Mouse (Mus musculus) stomach, embryonic 14.5 days (tissue): ENCODE measurements around the gene Gng8. TPM values are rescaled to one million over a fixed set of nuclear protein-coding genes. Genes with fewer than 3 reads are reported as not detected.

ENCODE experiments used
- ATAC-seq: fragments of 200-750 bp; cut with Nextera tagmentation; 2 replicates; pipeline ENCODE4 v1.8.0; 2017; ENCODE audit warnings: low read depth, moderate TSS enrichment; ENCODE audit not compliant: insufficient number of reproducible peaks, insufficient read depth, low FRiP score
- H3K27ac ChIP-seq: fragments of 300-500 bp; sonication (generic); 2 replicates; pipeline ENCODE4 v1.5.1; 2014; ENCODE audit warnings: mild to moderate bottlenecking, low read length, moderate library complexity, mixed read lengths
- H3K27me3 ChIP-seq: fragments of 300-500 bp; sonication (generic); 2 replicates; pipeline ENCODE4 v1.6.1; 2014; ENCODE audit warnings: low read length, control low read depth, mixed read lengths; ENCODE audit not compliant: control insufficient read depth, insufficient read depth
- H3K36me3 ChIP-seq: fragments of 300-500 bp; sonication (generic); 2 replicates; pipeline ENCODE4 v1.6.1; 2014; ENCODE audit warnings: mild to moderate bottlenecking, control low read depth, low read length, moderate library complexity, mixed read lengths; ENCODE audit not compliant: control insufficient read depth, insufficient read depth
- H3K4me1 ChIP-seq: fragments of 300-500 bp; sonication (generic); 2 replicates; pipeline ENCODE4 v1.6.1; 2014; ENCODE audit warnings: low read length, control low read depth, mixed read lengths; ENCODE audit not compliant: control insufficient read depth, insufficient read depth
- H3K4me2 ChIP-seq: fragments of 300-500 bp; sonication (generic); replicated peaks from 2 replicates; pipeline ENCODE4 v1.6.1; 2014; ENCODE audit warnings: low read depth, low read length, control low read depth
- H3K4me3 ChIP-seq: fragments of 300-500 bp; sonication (generic); 2 replicates; pipeline ENCODE4 v1.5.1; 2014; ENCODE audit warnings: low read depth, low read length, control low read depth
- H3K9ac ChIP-seq: fragments of 300-500 bp; sonication (generic); replicated peaks from 2 replicates; pipeline ENCODE4 v1.6.1; 2014; ENCODE audit warnings: low read depth, mild to moderate bottlenecking, control low read depth, low read length, moderate library complexity, mixed read lengths
- H3K9me3 ChIP-seq: fragments of 300-500 bp; sonication (generic); 2 replicates; pipeline ENCODE4 v1.6.1; 2016; ENCODE audit warnings: low read depth, low read length, control low read depth; ENCODE audit not compliant: control insufficient read depth
- WGBS: fragments of 180-500 bp; shearing (Covaris S2); extraction: QIAGEN DNeasy Blood & Tissue Kit; methylation state at CpG from one replicate; pipeline ENCODE4 v1.1.7; 2014; 5-methylcytosine and 5-hydroxymethylcytosine counted together
- polyA plus RNA-seq: library from polyadenylated mRNA; unstranded; fragments of >200 nt; fragmentation: Nextera tagmentation; extraction: Ambion mirVana; gene quantifications from 2 replicates; pipeline ENCODE4 v1.2.1, GENCODE M21; 2014

The Gng8 gene
- 12.8 and 12.9 TPM in 2 replicates for polyA plus RNA-seq

DNA sequence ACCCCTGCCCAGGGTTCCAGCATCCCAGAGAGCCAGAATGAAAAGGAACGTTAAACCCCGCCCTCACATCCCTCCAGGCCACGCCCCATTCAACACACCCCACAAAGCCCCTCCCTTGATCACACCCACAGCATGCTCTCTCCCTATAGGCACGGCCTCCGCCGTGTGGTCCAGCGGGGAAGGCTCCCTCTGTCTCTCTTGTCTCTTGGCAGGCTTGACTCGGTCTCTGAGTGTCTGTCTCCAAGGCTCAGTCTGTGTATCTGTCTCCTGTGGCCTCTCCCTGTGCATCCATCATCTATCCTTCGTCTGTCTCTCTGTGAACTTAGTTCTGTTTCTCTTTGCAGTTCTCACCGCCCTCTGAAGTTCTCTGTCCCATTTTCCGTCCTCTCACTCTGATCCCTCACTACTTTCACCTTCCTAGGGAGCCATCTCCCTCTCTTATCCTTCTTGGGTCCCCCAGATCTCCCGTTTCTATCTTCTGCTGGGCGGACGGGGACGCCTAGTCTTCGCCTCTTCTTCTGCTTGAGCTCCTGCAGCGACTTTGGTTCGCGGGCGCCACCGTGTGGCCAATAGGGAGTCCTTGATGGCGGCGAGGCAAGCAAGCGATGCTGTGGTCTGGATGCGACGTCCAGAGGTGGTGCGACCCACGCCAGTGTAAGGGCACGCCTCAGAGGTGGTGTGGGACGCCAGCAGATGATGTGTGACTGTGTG is at the start of gene Gng8:
TSS of gene Gng8 (plus strand) at position 146 of the 711 bp plus-strand sequence.
- H3K4me1 ChIP-seq, result peaks cover 20% of the 10 kb centered on the region; the same call in 1 of the 2 replicates
- H3K27me3 ChIP-seq, result no peaks in the 10 kb centered on the region
- peak within 1 kb of the TSS; percentile 95 for H3K27ac ChIP-seq
- H3K4me3 ChIP-seq, result peak within 1 kb of the TSS; percentile 26
- no peaks in the 10 kb centered on the region for H3K9me3 ChIP-seq
- peak; percentile 79 for ATAC-seq
- H3K36me3 ChIP-seq, result peaks cover 8% of the 10 kb centered on the region
- peak within 1 kb of the TSS; percentile 59 for H3K4me2 ChIP-seq
- no peak within 1 kb of the TSS for H3K9ac ChIP-seq
- under 1% methylated on average over 30 of the region's 30 CpGs for WGBS

DNA sequence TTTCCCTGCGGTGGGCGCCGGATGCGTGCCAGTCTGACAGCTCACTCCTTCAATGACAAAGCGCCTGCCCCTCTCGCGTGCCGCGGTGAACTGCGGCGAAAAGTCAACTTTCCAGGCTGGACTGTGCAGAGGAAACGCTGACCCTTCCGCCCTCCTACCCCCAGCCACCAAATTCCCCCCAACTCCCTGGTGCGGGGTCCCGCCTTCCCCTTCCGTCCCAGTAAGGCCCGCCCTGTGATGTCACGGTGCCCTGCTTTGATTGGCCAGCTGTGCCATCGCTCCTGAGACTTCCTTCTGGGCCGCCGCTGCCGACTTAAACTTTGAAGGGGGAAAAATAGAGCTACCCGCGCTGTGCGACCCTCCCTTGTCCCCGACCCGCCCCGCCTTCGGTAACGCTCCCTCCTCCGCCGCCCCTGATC is 48.9 kb upstream of the Gng8 start, which contains the start of gene Prkd2:
TSS of gene Prkd2 (plus strand) at position 258 of the 419 bp plus-strand sequence.
- Histone ChIP-seq H3K9me3 (no peaks in the 10 kb centered on the region), H3K4me3 (peak within 1 kb of the TSS; percentile 45), H3K27ac (peak within 1 kb of the TSS; percentile 64; the same call in 1 of the 2 replicates), H3K36me3 (peaks cover 26% of the 10 kb centered on the region), H3K4me1 (peaks cover 20% of the 10 kb centered on the region; the same call in 1 of the 2 replicates), H3K4me2 (peak within 1 kb of the TSS; percentile 83), H3K9ac (peak within 1 kb of the TSS; percentile 41), H3K27me3 (no peaks in the 10 kb centered on the region)
- peak; percentile 88 for ATAC-seq
- WGBS, result under 1% methylated on average over 32 of the region's 32 CpGs

DNA sequence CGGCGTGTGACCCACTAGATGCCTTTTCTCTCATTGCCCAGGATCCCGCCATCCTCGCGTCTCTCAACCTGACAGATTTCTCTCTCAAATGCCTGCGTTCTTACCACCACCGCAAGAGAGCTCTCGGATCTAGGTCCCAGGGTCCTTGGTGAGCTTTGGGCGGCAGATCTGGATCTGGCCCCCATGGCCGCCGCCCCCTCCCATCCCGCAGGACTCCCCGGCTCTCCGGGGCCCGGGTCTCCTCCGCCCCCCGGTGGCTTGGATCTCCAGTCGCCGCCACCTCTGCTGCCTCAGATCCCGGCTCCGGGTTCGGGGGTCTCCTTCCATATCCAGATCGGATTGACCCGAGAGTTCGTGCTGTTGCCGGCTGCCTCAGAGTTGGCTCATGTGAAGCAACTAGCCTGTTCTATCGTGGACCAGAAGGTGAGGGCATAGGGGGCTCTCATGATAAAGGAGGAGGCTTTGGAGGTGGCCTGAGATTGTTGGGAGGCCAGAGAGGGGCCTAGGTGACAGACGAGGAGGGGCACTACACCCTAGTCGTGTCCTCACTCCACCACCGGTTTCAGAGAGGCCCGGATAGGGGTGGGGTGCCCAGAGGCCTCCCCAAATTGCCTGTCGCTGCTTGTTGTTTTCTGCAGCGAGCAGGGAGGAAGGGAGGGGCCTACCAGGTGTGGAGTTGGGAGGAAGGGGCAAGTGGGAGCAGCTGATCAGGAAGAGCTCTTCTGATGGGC is 48.0 kb upstream of the Gng8 start:
- Histone ChIP-seq H3K36me3 (peaks cover 17% of the 10 kb centered on the region), H3K27ac (peak overlapping the region; percentile 64; the same call in 1 of the 2 replicates), H3K4me1 (peaks cover 20% of the 10 kb centered on the region; the same call in 1 of the 2 replicates), H3K4me3 (peak overlapping the region; percentile 45), H3K27me3 (no peaks in the 10 kb centered on the region), H3K4me2 (peak overlapping the region; percentile 83), H3K9ac (peak overlapping the region; percentile 41), H3K9me3 (no peaks in the 10 kb centered on the region)
- ATAC-seq, result no peak
- under 1% methylated on average over 33 of the region's 33 CpGs for WGBS

- peak overlapping the region; percentile 83 for H3K4me2 ChIP-seq
- WGBS, result 57% methylated on average over 3 of the region's 3 CpGs
- peaks cover 10% of the 10 kb centered on the region for H3K36me3 ChIP-seq
- H3K27ac ChIP-seq, result peak overlapping the region; percentile 62; the same call in 1 of the 2 replicates
- no peak for ATAC-seq
- peaks cover 20% of the 10 kb centered on the region; the same call in 1 of the 2 replicates for H3K4me1 ChIP-seq
- H3K4me3 ChIP-seq, result peak overlapping the region; percentile 17; the same call in 1 of the 2 replicates
- H3K27me3 ChIP-seq, result no peaks in the 10 kb centered on the region
- no peaks in the 10 kb centered on the region for H3K9me3 ChIP-seq
- no peak overlapping the region for H3K9ac ChIP-seq
Observed at GRCm38 (mm10) chr7:16844696-16845071, 46.9 kb upstream of the Gng8 start.

DNA sequence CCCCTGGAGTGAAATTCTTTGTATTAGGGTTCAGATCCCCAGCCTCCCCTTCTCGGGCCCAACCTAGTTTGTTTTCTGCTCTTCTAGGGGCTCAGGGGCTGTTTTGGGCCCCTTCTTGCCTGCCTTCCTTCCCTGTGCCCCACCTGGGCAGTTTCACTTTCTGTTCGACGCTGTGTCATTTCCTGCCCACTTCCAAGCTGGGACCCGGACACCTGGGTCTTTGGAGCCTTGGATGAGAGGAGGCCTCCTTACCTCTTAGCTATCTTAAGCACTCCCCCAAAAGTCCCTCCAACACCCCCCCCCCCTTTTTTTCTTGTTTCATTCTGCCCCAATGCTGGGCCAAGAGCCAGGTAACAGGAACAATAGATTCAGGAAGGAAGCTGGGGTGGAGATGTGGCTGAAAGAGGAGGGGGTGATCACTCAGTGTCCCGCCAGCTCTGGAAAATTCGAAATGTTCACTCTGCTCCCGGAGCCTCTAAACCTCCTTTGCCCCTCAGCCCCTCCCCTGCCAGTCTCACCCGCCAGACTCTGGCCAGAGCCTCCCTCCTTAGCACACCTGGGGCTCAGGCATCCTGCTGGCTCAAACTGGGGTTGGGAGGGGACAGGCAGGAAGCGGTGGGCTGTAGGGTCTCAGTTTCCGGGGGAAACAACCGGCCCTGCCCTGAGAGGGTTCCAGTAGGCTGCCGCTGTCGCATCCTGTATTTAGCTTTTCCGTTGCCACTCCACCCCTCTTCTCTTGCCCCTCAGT is 46.3 kb upstream of the Gng8 start:
- H3K9ac ChIP-seq, result peak overlapping the region; percentile 33; the same call in 1 of the 2 replicates
- no peak for ATAC-seq
- 27% methylated on average over 14 of the region's 14 CpGs for WGBS

DNA sequence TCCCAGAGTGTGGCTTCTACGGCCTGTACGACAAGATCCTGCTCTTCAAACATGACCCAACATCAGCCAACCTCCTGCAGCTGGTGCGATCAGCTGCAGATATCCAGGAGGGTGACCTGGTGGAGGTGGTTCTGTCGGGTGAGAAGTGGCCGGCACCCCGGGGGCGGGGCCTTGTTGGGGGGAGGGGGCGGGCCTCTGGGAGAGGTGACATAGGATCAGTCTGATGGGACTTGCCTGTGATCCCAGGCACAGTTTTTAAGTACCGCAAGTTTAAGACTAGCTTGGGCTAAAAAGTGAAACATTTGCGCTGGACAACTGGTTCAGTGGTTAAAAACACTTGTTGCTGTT is 45.8 kb upstream of the Gng8 start:
- no peaks in the 10 kb centered on the region for H3K27me3 ChIP-seq
- peak overlapping the region; percentile 63; the same call in 1 of the 2 replicates for H3K27ac ChIP-seq
- H3K36me3 ChIP-seq, result peaks cover 4% of the 10 kb centered on the region
- H3K4me1 ChIP-seq, result peaks cover 20% of the 10 kb centered on the region; the same call in 1 of the 2 replicates
- no peak for ATAC-seq
- no peaks in the 10 kb centered on the region for H3K9me3 ChIP-seq
- WGBS, result 31% methylated on average over 10 of the region's 10 CpGs
- H3K9ac ChIP-seq, result peak overlapping the region; percentile 33; the same call in 1 of the 2 replicates
- H3K4me2 ChIP-seq, result peak overlapping the region; percentile 83
- peak overlapping the region; percentile 17 for H3K4me3 ChIP-seq

More for the DNA sequence above, 46.3 kb upstream of the Gng8 start:
- Histone ChIP-seq H3K27me3 (no peaks in the 10 kb centered on the region), H3K36me3 (peaks cover 9% of the 10 kb centered on the region), H3K4me3 (peak overlapping the region; percentile 17), H3K4me2 (peak overlapping the region; percentile 83), H3K27ac (peak overlapping the region; percentile 63; the same call in 1 of the 2 replicates), H3K9me3 (no peaks in the 10 kb centered on the region), H3K4me1 (peaks cover 20% of the 10 kb centered on the region; the same call in 1 of the 2 replicates)

- peaks cover 4% of the 10 kb centered on the region for H3K36me3 ChIP-seq
- no peak overlapping the region for H3K4me3 ChIP-seq
- no peak overlapping the region for H3K4me2 ChIP-seq
- 92% methylated on average over 5 of the region's 5 CpGs for WGBS
- ATAC-seq, result no peak
- no peaks in the 10 kb centered on the region for H3K9me3 ChIP-seq
- peaks cover 16% of the 10 kb centered on the region; the same call in 1 of the 2 replicates for H3K4me1 ChIP-seq
- no peaks in the 10 kb centered on the region for H3K27me3 ChIP-seq
- H3K9ac ChIP-seq, result no peak overlapping the region
- H3K27ac ChIP-seq, result no peak overlapping the region
Observed at GRCm38 (mm10) chr7:16846775-16847174, 44.8 kb upstream of the Gng8 start.

DNA sequence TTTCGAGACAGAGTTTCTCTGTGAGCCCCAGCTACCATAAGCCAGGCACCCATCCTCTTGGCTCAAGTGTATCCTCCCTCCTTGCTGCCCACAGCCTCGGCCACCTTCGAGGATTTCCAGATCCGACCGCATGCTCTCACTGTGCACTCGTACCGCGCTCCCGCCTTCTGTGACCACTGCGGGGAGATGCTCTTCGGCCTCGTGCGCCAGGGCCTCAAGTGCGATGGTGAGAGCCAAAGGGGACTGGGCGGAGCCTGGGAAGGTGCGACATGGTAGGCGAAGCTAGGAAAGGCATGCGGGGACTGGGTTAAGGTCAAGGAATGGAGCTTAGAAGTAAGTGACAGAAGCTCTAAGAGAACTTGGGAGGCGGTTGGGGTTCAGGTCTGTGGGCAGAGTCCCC is 44.1 kb upstream of the Gng8 start:
- H3K36me3 ChIP-seq, result peaks cover 7% of the 10 kb centered on the region
- peaks cover 16% of the 10 kb centered on the region; the same call in 1 of the 2 replicates for H3K4me1 ChIP-seq
- 81% methylated on average over 19 of the region's 19 CpGs for WGBS
- H3K9ac ChIP-seq, result no peak overlapping the region
- H3K4me2 ChIP-seq, result no peak overlapping the region
- H3K27me3 ChIP-seq, result no peaks in the 10 kb centered on the region
- H3K9me3 ChIP-seq, result no peaks in the 10 kb centered on the region
- no peak for ATAC-seq
- H3K27ac ChIP-seq, result no peak overlapping the region
- H3K4me3 ChIP-seq, result no peak overlapping the region
